Mouse (Mus musculus): Measurements from ENCODE around the gene Slc2a13.
A peak's percentile ranks its signal among the peaks of the same experiment; 100 is the strongest.

Gene Slc2a13

DNA sequence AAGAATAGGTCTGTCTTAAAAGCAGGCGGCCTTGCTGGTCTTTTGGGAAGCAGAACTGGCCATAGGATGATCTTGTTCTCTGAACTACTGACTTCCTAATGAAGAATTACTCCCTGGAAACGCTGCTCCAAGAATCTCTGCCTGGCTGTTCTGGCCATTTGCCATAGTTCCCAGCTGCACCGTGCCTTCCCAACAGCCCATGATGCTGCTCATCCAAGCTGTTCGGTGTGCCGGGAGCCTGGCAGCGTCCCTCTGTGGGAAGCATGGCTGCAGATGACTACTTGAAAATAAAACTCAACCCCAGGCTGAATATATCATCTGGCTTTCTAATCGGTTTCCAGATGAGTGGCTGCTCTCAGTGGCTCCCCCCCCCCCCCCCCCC lies 199.9 kb downstream of the Slc2a13 start:
- DNase-seq (ENCODE audit: low spot score): no peak

DNA sequence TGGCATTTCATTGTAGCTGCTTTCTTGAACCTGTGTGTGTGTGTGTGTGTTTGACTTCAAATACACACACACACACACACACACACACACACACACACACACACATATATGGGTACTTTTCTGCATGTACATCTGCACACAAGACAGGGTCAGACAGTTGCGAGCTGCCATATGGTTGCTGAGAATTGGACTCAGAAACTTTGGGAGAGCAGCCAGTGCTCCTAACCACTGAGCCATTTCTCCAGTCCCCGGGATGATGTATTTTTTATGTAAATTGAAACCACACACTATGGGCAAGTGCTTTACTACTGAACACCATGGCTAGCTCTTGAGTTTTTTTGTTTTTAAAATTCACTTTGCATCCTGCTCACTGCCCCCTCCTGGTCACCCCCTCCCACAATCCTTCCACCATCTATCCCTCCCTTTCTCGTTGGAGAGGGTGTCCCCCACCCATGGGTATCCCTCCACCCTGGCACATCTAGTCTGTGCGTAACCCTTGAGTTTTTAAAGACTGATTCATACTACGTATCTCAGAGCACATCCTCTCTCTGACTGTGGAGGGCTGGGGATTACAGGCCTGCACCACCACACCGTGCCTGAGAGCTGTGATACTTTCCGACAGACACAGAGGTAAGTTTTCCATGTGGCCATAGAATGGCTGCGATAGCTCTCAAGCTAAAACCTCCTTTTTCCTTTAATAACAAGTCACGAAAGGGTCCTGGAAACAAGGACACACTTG lies 200.4 kb downstream of the Slc2a13 start:
- DNase-seq (ENCODE audit: low spot score): no peak

DNA sequence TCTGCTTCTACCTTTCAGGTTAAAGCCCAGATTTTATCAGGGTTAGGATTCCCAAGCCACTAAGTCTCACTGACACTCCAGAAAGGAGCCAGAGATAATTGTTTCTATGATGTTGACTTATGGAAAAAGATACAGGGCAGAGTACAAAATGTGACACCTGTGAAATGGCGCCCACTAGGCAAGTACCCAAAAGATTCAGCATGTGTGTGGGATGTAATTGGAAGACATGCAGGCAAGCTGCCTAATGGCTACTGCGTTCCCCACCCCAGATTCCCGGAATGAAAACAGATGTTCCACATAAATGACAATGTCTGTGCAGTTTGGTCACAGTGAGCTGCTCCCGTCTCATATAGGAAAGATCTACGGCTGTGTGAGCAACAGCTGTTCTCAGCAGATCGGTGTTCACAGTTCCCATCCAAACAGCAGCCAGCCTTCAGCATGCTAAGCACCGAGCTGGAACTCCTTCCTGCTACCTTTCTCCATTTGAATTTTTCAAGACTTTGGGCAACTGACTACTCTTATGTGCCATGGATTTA lies 201.1 kb downstream of the Slc2a13 start:
- peak; percentile 36 for DNase-seq (ENCODE audit: low spot score)

DNA sequence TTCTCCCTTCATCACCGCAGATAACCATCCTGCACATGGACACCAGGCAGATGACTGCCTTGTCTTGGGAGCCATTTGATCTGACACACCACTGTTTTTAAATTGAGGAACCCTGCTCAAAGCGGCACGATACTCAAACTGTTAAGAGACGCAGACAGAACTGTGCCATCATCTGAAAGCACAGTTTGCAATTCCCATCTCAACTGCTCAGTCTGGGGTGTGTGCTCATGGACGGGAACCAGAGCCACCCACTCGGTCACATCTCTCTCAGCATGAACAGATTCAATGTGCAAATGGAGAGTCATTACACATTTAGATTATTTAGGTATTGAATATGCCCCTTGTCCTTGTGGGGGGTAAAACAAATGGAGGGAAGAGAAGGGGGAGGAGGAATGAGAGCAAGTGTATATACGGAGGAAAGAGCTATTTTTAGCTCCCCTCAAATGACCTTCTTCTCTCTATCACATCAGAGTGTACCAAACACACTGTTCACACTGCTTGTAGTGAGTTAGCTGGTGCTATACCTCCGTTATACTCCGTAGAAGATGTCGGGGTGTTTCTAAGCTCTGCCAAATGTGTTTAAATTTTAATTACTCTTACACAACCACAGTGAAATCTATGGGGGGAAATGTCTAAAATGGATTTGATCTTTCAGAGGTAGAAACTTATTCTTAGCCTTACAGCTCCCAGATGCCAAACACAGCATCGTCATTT lies 203.2 kb downstream of the Slc2a13 start:
- DNase-seq (ENCODE audit: low spot score): no peak

DNA sequence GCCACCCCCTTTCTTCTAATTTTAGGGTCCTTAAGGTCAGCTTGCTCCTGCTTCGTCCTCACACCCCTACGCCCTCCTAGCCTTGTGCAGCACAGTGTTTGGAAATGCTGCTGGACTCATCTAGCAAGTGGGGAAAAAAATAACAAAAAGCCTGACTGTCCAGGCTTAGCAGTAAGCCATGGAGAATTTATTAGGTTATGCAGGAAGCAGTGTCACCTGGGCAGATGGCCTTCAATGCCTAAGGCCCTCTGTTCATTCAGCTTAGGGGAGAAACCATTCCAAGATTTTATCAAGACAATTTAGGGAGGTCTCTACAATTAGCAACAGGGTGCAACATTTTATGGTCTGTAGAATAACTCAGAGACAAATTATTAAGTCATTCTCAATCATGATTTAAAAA lies 212.6 kb downstream of the Slc2a13 start:
- DNase-seq (ENCODE audit: low spot score): no peak

DNA sequence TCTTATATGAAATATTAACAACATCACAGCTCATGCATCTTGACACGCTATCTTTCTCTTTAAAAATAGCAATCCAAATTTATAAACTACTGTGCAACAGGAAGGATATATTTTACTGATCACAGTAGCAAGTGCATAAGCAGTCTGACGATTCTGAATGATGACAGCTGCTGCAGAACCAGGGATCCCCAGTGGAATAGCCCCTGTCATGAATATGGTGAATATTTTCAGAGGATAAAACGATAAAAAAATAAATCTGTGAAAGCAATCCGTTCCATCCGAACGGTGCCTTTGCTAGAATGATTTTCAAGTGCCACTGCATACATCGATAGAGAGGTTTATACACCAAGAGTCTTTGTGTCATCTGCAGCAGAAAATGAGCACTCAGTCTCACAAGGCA lies 222.1 kb downstream of the Slc2a13 start:
- DNase-seq (ENCODE audit: low spot score): no peak

DNA sequence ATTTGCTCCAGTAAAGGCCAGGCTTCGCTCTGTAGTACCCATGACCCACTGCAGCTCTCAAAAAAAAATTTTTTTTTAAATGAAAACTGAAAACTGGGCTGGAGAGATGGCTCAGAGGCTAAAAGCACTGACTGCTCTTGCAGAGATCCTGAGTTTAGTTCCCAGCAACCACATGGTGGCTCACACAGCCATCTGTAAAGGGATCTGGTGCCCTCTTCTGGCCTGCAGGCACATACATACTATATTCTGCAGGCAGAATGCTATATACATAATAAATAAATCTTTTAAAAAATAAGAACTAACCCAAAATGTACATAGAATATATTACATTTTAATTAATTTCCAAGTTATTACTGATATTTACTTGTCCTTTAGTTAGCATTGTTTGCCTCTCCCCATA lies 234.7 kb downstream of the Slc2a13 start:
- peak; percentile 15 for DNase-seq (ENCODE audit: low spot score)

DNA sequence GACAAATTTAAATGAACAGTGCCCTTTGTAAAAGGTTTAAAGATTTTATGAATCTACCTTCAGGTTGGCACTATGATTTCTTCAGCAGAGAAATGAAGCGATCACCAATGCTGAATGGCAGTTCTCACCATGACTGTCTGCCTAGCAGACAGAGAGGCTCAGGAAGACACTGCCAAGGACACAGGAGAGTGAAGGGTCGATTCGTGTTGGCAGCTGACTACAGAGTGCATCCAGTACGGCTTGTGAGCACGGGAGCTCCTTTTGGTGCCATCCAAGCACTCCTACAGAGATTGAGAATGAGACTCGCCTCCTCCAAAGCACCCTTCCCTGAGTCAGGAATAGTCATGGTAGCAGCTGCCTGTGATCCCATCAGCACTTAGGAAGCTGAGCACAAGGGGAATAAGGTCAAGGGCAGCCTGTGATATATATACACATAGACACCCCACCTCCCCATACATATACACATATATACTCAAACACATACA lies 238.6 kb downstream of the Slc2a13 start:
- DNase-seq (ENCODE audit: low spot score): no peak

DNA sequence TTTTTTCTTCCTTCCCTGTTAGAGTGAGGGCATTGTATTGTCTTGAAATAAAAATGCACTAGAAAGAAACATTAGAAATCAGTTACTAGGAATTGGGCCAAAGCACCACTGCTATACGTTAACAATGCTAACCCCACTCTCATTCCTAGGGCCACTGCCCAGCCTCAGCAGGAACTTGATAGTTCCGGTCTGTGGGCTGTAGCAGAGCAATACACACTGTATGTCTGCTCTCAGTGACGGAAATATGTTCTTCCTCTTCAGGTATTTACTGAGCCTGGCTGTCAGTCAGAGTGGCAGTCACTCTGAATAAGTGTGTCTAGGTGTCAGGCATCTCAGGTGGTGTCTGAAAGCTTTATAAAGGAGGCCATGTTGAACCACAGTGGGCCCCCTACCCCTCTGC lies 245.3 kb downstream of the Slc2a13 start:
- DNase-seq (ENCODE audit: low spot score): no peak

DNA sequence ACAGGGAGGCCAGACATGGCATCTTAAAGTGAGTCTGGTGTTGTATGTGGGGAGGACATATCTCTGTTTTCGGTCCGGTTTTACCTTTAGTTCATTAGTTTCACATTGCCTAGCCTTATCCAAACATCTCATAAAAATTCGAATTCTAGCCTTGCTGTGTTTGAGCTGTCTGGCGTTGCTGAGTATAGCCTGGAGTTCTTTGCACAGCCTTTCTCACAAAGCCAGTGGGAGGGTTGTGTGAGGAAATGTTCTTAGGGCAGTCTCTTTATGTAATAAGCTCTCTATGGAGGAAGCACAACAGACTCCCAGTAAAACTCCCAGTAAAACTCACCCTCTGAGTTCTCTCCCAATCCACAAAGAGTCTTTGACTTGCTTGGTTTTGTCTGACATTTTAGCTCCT lies 246.0 kb downstream of the Slc2a13 start:
- no peak for DNase-seq (ENCODE audit: low spot score)

DNA sequence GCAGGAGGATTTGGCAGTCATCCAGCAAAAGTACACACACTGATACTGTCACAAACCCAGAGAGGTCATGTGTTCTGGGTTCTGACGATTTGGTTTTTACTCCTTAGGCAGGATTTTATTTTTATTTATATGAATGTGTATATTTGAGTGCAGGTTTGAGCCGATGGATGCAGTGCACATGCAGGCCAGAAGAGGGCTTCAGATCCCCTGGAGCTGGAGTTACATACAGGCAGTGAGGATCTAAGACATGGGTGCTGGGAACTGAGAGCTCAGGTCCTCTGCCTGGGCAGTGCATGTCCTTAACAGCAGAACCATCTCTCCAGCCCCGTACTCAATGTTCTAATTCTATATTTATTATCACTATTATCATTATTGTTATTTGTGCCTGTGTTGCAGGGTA lies 253.7 kb downstream of the Slc2a13 start:
- peak; percentile 26 for DNase-seq (ENCODE audit: low spot score)

DNA sequence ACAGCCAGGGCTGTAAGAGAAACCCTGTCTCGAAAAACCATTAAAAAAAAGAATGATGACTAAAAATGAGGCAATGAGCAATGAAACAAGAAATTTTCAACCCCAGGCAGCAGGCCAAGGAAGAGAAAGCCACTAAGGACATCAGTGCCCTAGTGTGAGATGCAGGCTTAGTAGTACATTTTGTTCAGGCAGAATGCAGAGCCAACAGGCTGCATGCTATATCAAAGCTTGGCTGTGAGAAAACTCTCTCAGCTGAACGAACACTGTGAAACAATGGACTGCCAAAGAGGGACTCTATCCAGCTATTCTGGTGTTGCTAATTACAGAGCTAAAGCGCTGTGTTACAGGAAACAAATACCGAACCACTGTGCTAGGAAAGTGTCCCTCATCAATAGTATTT lies 256.1 kb downstream of the Slc2a13 start:
- DNase-seq (ENCODE audit: low spot score): no peak

DNA sequence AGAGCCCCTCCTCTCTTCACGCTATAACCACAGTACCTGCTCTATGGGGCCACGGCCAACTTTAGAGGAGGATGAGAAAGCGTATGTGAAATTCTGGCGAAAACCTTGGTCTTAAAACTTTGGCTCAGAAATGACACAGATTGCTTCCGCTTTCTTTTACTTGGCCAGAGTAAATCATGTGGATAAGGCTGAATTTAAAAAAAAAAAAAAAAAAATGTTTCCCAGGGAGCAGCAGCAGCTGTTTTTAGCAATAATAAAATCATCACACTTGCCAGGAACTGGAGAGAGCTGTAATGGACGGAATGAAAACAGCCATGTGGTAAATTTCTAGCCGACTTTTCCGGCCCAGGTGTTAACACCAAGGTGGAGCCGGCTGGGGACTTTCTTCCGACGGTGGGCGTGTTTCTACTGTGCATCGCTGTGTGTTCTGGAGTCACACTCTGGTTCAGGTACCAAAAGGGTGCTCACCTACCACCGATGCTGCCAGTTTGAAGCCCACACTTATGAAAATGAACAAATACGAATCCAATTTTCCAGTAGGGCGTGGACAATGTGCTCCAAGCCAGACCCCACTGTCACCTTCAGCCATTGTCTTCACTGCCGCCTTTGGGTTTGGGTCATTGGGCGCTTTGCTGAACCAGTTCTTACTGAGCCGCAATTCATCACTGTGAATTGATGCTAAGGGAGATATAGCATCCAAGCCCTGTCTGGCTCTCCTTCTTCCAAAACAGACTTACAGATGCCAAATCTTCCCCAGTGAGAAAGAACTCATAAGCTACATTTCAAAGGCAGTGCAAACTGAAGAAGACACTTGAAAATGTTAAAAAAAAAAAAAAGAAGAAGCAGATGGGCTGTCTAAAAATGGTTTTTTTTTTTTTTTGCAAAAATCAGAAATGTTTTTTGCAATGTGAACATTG lies 258.4 kb downstream of the Slc2a13 start:
- DNase-seq (ENCODE audit: low spot score): no peak

DNA sequence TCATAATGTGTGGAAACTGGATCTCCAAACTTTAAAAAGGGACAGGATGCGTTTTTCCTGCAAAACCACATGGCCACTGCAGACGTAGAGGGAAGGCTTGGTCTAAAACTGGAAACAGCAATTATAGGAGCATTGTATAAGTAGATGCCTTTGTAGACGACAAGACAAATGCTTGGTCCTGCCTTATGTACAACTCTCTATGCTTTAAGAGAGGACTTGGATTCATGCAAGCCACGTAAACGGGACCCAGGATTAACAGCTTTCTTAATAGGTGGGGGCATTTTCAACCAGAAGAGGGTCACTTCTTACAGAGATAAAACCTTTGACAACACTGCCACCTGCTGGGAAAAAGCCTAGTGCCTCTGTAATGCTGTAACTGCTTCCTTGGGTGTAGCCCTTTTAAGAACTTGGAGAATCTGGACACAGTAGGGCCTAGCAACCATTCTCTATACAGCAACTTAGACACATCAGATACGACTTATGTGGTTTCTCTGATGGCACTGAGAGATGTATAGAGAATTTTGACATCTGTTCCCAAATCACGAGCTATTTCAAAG lies 268.7 kb downstream of the Slc2a13 start:
- DNase-seq (ENCODE audit: low spot score): peak; percentile 86

DNA sequence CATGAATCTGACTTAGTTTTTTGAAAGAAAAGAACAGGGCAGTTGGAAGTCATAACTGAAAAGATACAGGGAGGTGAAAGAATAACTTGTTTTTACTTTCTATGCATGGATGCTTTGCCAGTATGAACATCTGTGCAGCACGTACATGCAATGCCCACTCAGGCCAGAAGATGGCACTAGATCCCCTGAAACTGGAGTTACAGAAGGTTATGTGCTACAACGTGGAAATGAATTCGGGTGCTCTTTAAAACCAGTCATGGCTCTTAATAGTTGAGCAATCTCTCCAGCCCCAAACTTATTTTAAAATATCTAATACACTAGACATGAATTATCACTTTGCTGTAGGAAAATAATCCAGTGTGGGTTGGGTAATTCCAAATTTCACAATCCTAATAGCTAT lies 271.7 kb downstream of the Slc2a13 start:
- DNase-seq (ENCODE audit: low spot score): peak; percentile 93

DNA sequence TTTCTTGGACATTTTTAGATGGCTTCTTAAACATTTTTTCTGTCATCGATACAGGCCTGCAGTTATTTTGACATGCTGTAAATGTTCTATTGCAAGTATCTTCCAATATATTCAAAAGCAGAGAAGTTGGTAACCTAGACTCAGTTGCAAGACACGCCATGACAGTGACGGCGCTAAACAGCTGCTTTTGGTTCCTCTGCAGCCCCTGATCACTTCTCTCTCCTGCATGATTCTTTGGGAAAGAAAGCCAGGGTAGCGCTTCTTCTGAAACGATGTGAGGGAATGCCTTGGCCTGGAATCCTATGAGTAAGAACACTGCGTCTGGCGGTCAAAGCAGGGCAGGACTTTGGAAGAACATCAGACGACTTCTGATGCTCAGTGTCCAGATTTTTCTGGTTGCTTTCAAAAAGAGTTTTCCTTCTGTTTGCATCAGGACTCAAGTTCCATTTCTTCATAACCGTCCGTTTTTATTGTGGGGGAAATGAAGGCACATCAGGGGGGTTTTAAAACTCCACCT lies 273.7 kb downstream of the Slc2a13 start:
- DNase-seq (ENCODE audit: low spot score): no peak

DNA sequence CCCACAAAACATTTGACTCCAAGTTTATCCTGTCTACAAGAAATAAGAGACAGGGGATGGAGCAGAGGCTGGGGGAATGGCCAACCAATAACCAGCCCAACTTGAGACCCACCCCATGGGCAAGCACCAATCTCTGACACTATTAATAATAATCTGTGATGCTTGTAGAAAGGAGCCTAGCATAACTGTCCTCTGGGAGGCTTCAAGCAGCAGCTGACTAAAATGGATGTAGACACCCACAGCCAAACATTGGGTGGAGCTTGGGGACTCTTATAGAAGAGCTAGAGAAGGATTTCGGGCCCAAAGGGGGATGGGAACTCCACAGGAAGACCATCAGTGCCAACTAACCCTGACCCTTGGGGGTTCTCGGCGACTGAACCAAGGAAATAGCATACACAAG lies 289.6 kb downstream of the Slc2a13 start:
- no peak for DNase-seq (ENCODE audit: low spot score)

DNA sequence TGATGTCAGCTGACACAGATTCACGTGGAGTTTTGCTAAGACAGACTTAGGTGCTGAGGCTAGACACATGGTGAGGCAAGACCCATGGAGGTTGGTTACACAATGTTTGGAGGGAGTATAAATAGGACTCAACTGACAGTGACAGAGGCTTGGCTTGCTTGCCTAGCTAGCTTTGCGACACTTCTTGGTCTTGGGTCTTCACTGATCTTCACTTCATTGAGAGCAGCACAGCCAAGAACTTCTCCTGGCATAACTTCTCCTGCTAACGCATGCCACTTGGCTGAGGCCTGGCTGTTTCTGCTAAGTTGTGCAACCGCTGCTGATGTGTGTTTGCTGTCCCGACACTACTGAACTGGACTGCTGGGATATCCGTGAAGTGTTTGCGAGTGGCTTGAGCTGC lies 290.2 kb downstream of the Slc2a13 start:
- no peak for DNase-seq (ENCODE audit: low spot score)

DNA sequence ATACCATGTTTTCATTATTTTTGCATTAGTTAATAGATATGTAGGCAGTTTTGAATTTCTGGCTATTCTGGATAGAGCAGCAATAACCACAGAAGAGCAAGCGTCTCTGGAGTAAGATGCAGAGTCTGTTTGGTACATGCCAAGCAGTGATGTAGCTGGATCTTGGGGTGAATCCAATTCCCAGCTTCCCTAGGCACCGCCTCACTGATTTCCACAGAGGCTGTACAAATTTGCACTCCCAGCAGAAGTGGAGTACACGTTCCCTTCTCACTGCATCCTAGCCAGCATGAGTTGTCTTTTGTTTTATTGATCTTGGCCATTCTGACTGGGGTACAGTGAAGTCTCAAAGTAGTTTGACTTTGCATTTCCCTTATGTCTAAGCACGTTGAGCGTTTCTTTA lies 291.5 kb downstream of the Slc2a13 start:
- no peak for DNase-seq (ENCODE audit: low spot score)

DNA sequence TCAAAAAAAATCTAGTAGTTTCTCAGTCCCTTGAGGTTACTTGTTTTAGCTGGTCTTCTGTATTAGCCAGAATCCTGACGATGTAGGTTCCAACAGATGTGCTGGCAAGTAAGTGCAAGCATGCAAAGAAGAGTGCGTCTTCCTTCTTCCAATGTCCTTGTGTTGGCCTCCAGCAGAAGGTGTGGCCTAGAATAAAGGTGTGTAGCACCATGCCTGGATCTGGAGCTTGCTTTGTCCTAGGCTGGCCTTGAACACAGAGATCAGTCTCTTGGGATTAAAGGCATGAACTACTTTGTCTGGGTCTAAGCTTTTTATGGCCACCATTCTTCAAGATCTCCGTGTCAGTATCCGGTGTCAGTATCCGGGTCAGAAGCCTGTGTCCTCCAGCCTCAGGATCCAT lies 293.5 kb downstream of the Slc2a13 start:
- DNase-seq (ENCODE audit: low spot score): no peak

DNA sequence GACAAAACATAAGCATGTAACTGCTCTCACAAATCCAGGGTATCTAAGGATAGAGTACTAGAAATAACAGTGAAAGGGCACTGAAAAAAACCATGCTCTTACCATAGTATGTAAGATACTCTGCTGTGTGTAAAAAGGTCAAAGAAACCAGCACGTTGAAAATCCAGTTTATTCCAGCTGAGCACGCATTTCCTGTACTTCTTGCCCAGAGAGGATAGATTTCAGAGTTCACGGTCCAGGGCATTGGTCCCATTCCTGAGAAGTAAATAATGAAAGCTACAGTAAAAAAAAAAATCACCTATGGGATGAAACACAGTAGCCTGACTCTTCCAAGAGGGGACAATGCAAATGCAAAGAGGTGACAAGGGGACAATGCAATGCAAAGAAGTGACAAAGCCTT lies 297.1 kb downstream of the Slc2a13 start:
- DNase-seq (ENCODE audit: low spot score): no peak

DNA sequence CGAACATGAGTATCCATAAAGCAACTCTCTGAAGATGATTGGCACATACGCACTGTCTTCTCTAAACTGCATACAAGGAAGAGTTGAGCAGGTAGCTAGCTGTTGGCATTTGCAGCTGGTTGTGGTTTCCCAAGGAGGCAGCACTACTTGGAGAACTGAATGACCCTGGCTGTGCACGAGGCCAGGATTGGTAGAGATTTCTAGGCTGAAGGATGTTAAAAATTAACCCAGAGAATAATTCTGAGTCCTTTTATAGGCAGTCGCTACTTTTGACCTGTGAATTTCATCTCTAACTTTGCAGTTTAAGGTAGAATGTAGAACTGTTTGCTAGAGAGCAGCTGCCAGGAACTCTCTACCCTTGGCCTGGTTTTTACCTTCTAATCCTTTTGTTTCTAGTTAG lies 304.5 kb downstream of the Slc2a13 start:
- no peak for DNase-seq (ENCODE audit: low spot score)
